Mouse (Mus musculus): Measurements from ENCODE around the gene St7.

- TF ChIP-seq POLR2A (IDR thresholded peaks at IDR 0.05; ENCODE audit: borderline replicate concordance, insufficient read depth, low read length) (no peak), CTCF (IDR thresholded peaks at IDR 0.05; ENCODE audit: borderline replicate concordance, insufficient read depth, low read depth, low read length) (no peak)
These were observed 167.7 kb downstream of the St7 start for GRCm38 (mm10) chr6:17860463-17860862.
